Mouse (Mus musculus) adrenal gland, adult 2 months (tissue): ENCODE measurements at regions not wholly inside any gene's neighbourhood (a gene's known extent, or its start where the extent isn't known, plus 50 kb on each side); places are given as distances from the start of the nearest gene placed in this dataset.

Experiments used
- DNase-seq: peaks from one replicate; pipeline ENCODE4 v3.0.0; 2021

DNA sequence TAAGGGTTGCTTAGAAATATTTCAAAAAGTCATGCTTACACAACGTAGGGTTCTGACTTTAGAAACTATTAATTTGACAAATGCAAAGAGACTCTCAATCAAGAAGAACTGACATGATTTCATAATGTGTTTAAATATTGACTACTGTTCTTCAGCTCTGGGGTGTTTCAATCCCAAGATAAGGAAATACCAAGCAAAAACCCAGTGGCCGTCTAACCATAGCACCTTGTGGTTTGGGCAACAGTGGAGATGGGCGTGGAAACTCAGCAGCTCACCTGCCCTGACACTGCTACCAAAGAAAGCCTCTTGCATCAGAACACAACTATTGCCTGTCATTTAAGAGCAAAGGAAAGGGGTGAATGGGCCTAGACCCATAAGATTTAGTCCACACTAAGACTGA lies 119.9 kb downstream of the Foxa2 start:
- no peak for DNase-seq

GRCm38 (mm10) chr2:147907341-147907740 lies 139.4 kb downstream of the Foxa2 start:
- no peak for DNase-seq

DNA sequence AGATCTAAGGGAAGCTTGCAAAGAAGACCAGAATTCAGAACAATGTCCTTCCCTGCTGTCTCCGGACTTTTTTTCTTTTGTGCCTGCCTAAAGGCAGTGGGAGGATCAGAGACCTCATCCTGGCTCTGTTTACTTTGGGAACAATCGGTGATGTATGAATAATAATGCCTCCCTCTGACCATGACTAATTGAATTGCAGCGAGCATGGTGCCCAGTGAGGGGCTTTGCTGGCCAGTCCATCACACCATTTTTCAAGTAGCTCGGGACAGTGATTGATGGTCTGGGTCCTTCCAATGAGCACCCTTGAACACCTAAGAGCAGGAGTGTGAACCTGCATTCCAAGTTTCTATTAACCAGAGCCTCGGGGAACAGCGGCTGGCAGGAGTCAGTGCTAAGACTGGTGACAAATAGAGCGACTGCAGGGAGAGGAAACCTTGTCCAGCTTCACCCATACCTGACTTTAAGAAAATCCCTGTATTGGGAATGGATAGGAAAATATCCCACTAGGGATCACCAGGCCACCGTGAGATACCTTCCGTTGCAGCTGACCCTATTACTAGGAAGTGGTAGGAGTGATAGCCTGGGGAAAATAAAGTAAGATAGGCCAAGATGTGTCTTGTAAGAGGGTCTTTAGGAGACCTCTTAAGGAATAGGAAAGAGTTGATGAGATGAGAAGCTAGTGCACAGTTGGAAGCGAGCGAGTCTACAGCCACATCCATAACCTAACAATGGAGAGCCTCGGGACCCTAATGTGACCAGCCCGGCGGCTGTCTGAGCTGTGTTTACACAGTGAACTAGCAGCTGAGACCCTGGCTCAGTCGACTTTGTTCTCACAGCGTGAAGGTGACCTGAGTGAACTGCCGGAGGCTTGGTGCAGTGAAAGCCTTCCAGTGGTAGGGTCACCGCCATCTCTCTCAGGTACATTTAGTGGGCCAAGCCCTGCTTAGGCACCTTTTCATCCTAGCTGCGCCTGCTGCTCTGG lies 140.7 kb downstream of the Foxa2 start:
- DNase-seq: no peak

- no peak for DNase-seq
Measured at GRCm38 (mm10) chr2:147905118-147905517, 141.7 kb downstream of the Foxa2 start.

DNA sequence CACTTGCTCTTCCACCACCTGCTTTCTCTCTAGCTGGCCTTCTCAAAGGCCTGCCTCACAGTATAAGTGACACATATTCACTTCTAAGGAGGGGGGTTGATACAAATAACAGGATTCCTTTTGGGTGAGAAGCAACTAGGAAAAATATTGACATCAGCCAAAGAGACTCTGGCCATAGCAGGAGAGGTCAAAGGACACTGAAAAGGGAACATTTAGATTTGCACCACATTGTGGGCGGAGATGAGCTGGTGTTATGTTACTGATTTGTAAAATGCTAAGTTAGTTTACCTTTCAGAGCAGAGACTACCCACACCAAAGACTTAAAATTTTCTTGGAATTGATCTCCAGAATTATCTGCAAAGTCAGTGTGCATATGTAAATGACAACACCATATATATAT lies 147.5 kb downstream of the Foxa2 start:
- DNase-seq: no peak

DNA sequence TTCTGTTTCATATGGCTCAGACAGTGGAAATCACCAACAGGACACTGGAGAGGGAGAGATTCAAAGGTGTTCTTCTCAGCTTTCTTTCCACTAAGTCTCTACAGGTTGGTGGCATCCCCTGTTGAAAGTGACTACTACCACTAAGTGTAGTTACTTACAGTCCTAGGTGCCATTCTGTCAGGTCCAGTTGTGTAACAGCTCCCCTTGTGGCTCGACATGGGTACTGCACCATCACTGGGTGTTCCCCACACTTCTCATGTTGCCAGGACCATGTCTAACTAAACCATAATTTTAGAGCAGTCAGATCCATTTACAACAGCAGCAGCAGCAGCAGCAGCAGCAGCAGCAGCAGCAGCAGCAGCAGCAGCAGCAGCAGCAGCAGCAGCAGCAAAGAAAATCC lies 151.1 kb downstream of the Foxa2 start:
- peak; percentile 60 for DNase-seq

DNA sequence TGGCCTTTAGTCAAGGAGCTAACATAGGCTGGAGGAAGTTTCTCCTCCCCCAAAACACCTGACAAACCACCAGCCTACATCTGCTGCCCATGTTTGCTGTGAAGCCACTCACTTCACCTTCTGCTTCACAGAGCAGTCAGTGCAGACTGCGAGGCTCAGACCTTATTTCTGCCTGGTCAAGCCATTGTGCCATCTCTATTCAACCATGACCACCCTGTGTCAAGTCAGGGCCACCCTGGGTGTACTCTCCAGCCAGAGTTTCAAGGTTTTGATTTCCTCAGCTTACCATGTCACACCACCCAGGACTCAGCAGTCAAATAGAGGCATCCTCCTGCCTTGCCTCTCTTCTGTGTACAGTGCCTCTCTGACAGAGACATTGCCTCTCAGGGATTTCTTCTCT lies 152.6 kb downstream of the Foxa2 start:
- DNase-seq: no peak

GRCm38 (mm10) chr2:147886191-147886590 lies 160.6 kb downstream of the Foxa2 start:
- no peak for DNase-seq

GRCm38 (mm10) chr2:147877907-147878306 lies 168.9 kb downstream of the Foxa2 start:
- DNase-seq: no peak

- no peak for DNase-seq
Measured at GRCm38 (mm10) chr2:147877543-147877904, 169.2 kb downstream of the Foxa2 start.

- peak; percentile 14 for DNase-seq
Measured at GRCm38 (mm10) chr2:147876708-147877542, 169.8 kb downstream of the Foxa2 start.

DNA sequence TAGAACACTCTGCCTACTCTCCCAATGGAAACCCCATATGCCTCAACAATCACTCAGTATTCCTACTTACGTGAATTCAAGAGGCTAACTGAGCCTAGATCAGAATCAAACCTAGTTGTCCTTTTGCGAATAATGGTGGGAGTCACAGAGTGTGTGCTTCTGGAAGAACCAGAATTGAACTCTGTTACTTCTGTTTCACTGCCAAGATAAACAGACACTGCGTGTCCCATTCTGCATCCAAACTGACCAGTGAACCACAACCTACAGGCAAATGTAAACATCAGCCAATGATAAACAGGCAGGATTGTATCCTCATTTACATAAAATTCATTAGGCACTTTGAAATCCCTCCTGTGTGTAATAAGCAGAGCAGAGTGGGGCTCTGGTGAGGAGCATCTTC lies 173.8 kb downstream of the Foxa2 start:
- DNase-seq: no peak

DNA sequence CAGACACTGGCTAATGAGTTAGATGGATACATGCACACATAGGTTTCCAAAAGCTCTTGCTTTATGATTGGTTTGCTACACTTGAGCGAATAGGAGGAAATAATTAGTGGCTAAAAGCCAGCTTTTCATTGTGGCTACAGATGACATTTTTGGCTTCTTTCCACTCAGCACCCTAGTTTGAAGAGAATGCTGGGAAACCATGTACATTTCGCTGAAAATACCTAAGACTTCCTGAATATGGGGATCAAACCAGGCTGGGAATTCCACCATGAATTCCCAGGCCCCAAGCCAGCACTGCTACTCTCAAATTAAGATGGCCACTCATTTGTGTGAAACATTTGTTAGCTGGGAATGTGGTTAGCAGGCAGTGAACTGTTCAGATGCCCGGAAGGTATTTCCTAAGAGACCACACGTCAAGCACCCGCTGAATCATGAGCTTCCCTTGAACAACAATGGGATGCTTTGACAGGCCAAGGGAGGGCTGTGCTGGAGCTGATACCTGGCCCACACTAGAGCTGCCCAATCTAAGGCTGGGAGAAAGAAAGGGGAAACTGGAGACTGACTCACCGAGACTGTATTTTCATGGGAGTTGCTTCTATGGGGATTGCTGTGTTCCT lies 195.5 kb downstream of the Foxa2 start:
- no peak for DNase-seq

GRCm38 (mm10) chr2:147846968-147847749 lies 199.6 kb downstream of the Foxa2 start:
- DNase-seq: peak; percentile 37

DNA sequence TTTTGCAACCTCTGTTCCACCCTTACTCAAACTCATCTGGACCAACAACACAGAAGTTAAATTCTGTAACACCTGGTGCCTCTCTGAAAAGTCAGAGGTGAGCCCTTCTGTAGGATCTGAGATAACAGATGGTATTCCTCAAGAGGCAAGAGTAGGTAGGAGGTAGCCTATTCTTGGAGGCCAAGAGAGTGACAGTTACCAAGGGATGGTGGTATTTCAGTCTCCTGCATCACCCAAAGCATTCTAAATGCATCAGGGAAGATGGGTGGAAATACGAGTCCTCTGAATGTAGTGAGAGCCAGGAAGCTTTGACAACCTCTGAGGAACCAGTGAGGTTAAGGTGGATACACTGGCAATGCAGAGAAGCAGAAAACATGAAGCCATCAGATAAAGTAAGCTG lies 201.5 kb downstream of the Foxa2 start:
- no peak for DNase-seq

DNA sequence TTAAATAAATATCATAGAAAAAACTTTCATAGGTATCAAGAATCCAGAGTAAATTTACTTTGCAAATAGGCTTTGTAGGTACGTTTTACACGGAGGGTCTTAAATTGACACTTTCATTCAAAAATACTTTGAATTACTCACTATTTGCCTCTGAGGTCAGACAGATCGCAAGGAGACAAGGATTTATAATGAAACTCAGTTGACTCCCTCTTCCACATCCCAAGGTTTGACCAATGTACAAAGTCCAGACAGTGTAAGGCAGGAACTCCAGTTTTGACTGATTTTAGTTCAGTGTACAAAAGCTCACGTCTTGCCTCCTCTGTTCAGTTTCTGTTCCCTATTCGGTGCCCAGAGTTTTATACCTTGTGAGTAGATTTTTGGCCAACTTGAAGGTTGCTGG lies 205.8 kb downstream of the Foxa2 start:
- no peak for DNase-seq

- no peak for DNase-seq
Measured at GRCm38 (mm10) chr2:147838613-147839012, 208.2 kb downstream of the Foxa2 start.

DNA sequence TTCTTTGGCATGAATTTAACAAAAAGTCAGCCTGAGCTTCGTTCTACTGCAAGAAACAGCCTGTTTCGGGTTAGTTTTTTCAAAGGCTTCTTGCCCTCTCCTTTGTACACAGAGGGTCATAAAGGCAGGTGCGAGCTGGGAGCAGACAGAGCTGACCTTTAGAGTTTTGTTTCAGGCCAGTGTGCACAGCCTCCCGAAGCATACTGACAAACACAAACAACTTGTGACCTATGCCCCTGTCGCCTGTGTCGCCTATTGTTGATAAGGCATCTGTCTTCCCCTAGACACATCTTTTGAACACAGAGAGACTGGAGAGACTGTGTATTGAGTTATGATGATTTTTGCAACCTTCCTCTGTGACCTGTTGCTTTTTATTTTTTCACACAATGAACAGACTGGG lies 216.2 kb downstream of the Foxa2 start:
- DNase-seq: no peak

GRCm38 (mm10) chr2:147816951-147817350 lies 229.8 kb downstream of the Foxa2 start:
- no peak for DNase-seq

DNA sequence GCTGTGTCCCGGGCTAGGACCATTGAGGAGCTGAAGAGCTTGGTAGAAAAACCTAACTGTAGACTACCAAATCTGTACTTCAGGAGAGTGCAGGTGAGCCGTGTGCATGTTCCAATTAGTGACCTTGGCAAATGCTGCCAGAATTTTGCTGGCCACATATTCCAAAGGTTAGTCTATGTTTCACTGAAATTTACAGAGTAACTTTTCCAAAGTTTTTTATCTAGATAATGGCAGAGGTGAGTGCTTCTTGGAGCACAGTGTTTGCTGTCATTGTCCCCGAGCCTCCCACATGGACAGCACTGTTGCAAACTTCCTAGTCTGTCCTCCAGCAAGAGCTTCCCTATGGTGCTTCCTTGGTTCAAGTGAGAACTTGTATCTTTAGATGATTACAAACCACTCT lies 232.5 kb downstream of the Foxa2 start:
- DNase-seq: no peak

DNA sequence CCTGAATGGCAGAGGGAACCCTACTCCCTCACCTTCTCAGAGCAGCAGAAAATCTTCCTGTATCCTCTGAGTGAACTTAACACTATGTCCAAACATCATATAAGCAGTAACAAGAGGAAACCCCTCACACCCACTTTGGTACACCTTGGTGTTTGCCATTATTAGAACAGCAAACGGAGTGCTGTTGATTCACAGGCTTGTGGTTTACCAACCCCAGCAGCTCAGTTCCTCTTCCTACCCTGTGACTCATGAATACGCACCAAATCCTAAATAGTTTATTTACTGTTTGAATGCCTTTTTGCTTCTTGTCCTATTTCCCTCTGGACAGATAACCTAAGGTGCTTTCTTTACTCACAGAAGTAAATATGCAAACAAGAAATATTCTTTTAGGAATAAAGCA lies 233.3 kb downstream of the Foxa2 start:
- DNase-seq: no peak
